Mouse (Mus musculus): ENCODE results near the gene Fam205a1. TPM values are rescaled to one million over a fixed set of nuclear protein-coding genes. Genes with fewer than 3 reads are reported as not detected.
"Not testable (repeated sequence)": the region's sequence is repeated elsewhere in the genome, so short reads cannot be mapped to it uniquely, and the experiment has no call there.

Gene Fam205a1
- not detected for total RNA-seq (2022)

DNA sequence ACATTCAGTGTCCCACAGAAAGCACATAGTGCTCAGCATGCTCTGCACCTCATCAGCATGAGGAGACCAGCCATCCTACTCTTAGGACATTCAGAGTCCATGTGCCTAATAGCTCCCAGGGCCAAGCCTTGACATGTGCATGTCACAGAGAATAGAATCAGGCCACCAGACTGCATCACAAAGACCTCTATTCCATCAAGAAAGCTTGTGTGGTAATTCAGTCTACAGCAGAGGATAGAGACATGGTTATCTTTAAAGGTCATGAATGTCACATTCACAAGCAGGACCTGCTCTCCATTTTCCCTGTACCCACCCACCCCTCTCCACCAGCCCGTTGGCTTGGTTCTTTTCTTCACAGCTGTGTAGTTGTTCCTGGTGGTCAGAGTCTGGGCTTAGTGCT, at the start of gene Fam205a1:
TSS of gene Fam205a1 (minus strand) at position 101 of the 400 bp plus-strand sequence.
- DNase-seq (ENCODE audit: low spot score in 2 of 2), result not testable (repeated sequence)

DNA sequence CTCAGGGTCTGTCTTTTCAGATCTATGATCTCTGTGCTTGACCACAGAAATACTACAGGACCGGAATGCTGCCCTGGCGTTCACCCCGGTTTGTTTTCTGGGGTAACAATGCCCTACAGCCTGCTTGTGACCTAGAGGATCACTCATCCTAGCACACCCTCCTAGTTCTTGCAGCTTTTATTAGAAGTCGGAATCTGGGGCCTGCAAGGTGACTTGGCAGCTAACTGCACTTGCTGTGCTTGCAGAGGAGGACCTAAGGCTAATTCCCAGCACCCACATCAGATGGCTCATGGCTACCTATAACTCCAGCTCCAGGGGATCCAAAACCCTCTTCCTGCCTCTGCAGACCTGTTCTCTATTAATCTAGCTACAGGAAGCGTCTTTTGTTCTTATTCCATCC, 49.0 kb upstream of the Fam205a1 start:
- DNase-seq (ENCODE audit: low spot score in 2 of 2), result no peak

DNA sequence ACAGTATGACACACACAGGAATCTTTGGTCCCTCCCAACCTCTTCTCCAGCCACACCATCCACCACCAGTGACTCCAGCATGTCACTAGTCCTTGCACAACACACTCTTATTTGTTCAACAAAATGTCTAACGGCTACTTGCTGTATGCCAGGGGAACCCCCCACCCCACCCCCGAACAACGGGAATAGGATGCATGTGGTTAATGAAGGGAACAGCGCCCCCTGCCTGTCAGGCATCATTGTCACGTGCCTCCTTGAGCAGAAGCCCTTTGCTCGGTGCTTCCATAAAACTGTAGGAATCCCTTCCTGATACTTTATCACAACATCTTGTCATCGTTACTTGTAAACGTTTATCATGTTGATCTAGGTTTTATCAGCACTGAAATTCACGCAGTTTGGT, 48.5 kb upstream of the Fam205a1 start:
- DNase-seq (ENCODE audit: low spot score in 2 of 2), result no peak

DNA sequence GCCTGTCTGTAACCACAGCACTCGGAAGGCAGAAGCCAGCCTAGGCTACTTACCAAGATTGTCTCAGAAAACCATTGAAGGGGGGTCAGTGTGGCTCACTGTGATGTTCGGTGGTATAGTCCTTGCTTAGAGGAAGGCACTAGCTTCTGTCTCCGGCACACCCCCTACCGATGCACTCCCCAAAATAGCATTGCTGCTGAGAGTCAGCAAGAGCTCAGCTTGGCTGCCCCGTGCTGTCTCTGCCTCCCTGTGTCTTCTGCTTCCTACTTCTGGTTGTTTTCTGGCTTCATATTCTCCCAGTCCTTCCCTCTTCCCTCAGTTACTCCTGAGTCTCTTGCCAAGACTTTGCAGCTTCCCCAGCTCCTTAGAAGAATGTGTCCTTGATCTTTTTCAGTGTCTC, 47.2 kb upstream of the Fam205a1 start:
- no peak for DNase-seq (ENCODE audit: low spot score in 2 of 2)

DNA sequence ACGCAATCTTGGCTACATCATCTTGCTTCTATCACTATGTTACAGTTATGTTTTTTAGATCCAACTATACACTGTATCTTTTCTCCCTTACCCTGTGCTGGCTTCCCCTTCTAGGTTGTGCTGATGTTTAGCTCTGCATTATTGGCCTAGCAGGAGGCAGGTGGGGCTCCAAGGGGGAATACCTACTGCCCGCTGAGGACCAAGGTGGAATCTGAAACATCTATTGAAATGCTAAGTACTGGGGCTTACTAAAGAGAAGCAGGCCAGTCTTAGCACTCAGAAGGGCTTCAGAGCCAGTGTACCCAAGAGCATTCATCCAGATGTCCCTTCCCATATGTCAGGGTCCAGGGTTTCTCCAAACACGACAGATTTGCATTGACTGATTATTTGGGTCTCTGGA, 45.2 kb upstream of the Fam205a1 start:
- DNase-seq (ENCODE audit: low spot score in 2 of 2), result no peak

DNA sequence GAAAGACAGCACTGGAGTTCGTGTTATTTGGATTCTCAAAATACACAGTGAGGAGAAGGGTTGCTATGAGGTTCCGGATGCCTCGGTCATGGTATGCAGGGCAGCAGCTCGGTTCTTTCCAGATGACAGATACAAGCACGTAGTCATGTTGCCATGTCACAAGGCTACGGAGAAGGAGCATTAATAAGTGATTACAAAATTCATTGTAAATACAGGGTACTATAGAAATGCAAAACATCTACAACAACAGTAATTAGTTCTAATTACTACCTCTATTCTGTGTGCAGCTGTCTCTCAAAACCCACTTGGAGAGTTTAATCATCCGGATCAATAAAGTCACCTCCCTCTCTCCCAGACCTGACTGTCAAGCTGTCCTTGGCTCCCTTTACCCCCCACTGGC, 41.4 kb upstream of the Fam205a1 start:
- no peak for DNase-seq (ENCODE audit: low spot score in 2 of 2)

DNA sequence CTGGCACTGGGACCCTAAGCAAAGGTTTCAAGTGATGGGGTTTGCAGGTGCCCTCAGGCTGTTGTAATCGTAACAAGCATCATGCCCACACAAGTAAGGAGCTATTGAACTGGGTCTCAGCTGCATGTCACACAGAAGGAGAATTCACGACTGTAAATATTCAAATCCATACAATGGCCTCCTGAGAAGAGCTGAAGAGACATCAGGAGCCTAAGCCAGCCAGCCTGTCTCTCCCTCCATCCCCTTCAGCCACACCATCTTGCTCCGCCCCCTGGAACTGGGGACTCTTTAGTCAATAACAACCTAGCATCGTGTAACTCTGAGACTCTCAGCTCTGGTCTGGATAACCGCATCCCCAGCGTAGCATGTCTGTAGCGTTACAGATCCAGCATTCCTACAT, 37.5 kb upstream of the Fam205a1 start:
- no peak for DNase-seq (ENCODE audit: low spot score in 2 of 2)

DNA sequence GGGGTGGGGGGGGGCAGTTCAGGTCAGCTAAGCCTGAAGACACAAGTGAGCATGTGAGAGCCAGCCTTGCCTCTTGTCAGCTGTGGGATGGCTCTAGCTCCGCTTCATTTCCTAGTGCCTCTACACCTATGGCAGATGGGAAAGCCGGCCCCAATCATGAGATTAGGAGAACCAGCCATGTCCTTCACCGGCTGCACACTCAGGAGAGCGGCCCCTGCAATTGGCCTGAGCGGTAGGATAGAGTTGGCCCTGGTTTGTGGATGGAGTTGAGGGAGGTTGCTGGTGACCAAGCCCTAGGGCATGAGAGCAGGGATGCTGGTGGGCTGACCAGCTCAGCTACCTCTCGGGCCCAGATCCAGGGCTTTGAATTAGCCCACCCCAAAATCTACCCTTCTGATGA, 35.1 kb upstream of the Fam205a1 start:
- no peak for DNase-seq (ENCODE audit: low spot score in 2 of 2)

DNA sequence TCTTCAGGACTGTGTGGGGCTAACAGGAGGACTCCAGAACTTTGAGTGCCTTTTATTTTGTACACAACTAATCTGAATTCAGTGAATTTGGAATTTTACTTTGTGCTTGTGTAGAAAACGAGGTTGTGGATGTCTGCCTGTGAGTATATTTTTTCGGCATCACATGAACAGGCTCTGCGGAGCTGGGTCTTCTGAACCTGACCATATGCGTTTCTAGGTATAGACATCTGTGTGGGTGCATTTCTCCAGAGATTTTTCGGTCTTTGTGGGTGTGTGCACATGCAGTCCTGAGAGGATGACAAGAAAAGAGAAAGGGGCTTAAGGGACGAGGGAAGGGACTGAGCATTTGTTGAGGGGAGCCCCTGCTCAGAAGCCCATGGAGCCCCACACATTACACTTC, 33.2 kb upstream of the Fam205a1 start:
- no peak for DNase-seq (ENCODE audit: low spot score in 2 of 2)

DNA sequence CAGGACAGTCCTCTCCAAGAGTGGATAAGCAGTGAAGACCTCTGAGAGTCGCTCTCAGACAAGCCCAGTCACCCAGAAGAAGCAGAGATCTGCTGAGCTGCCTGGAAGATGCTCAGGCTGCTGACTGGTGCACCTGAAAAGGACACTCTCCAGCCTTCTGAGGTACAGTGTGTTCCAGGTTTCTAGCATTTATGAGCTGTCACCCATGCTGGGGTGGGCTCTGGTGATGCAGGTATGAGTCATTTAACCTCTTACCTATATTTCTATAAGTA, 26.9 kb upstream of the Fam205a1 start:
- no peak for DNase-seq (ENCODE audit: low spot score in 2 of 2)

DNA sequence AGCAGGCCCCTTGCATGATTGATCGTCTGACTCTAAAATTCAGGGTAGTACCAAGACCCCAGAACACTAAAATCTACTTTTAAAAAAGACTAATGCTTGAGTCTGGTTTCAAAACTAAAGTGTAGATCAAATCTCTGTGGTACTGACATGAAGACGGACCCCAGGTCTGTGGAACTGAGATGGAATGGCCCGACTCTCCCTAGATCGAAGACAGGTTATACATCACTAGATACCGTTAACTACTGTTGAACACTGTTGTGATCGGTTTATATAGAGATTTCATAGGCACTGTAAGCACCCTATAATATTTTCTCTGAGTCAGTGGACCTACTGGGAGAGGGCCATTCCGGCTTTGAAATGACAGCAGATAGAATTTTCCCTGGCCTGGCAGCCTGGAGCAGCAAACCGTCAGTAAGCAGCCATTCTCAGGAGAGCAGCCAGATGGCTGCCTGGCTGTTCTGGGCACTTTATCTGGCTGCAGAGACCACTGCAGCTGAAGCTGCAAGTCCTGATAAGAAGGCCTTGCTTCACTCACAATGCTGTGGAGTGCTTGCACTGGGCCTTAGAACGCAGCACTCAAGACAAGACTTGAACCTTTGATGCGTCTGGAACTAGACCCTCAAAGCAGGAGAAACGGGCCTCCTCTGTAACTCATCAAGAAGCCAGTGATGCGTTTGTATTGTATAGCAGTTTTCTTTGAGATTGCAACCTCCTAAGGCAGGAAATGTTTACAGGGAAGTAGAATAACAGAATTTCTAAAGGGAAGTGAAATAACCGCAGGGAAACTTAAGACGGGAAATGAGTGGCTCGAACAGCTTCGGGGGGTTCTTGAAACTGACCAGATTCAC, 26.4 kb upstream of the Fam205a1 start:
- DNase-seq (ENCODE audit: low spot score in 2 of 2), result no peak

DNA sequence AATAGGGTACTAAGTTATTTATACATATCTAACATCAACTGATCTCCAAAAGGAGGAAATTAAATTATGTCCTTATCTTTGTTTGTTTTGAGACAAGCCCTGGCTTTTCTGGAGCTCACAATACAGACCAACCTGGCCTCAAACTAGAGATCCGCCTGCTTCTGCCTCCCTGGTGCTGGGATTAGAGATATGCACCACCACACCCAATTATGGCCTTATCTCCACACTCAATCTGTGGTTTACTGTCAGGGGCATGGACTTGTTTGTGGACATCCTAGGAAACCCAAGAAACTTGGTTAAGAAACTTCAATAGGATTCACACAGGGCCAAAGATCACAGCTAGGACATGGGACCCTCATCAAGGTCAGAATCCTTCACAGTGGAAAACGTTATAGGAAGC, 24.0 kb upstream of the Fam205a1 start:
- DNase-seq (ENCODE audit: low spot score in 2 of 2), result no peak

DNA sequence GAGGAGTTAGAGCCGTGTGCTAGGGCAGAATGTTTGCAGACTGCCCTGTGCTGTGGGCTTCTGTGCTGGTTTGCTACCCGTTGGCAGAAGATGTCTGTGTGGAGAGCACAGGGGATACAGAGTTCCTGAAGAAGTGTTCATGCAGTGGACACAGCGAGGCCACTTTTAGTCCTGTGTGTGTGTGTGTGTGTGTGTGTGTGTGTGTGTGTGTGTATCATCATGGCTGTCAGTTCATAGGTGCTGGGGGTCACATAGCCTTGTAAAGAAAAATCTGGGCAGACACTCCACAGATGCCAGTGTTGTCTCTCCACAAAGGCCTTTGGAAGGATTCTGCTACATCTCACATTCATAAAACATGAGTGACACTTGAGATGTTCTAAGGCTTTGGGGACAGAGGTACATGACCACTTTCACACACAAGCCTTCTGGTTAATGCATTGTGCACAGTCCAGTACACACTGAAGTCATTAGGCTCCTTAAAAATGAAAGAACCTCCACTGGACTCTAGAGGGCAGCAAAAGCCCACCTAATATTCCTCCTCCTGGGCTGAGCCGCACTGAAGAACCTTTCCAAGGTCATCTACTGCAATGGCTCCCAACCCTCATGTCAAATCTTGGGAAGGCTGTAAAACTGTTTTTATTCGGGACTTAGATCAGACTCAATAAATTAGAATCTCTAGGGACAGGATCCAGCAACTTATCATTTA, 23.1 kb upstream of the Fam205a1 start:
- no peak for DNase-seq (ENCODE audit: low spot score in 2 of 2)

DNA sequence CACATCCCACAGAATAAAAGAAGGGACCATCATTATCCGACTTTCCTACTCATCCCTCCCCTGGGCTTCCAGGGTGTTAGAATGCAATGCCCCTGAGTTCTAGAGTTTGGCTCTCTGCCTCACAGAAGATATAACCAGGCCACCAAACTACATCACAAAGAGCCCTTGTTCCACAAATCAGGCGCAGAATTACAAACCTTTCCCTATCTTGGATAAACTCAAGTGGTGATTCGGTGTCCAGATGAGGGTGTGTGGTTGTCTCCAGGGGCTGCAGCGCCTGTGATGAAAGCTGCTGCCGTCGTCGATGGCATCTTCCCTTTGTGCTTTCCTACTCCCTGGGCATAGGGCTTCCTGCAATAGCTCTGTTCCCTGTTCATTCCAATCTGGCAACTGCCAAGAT, 20.4 kb upstream of the Fam205a1 start, which contains the start of gene Fam205c:
TSS of gene Fam205c (minus strand) at position 101 of the 400 bp plus-strand sequence.
- no peak for DNase-seq (ENCODE audit: low spot score in 2 of 2)

DNA sequence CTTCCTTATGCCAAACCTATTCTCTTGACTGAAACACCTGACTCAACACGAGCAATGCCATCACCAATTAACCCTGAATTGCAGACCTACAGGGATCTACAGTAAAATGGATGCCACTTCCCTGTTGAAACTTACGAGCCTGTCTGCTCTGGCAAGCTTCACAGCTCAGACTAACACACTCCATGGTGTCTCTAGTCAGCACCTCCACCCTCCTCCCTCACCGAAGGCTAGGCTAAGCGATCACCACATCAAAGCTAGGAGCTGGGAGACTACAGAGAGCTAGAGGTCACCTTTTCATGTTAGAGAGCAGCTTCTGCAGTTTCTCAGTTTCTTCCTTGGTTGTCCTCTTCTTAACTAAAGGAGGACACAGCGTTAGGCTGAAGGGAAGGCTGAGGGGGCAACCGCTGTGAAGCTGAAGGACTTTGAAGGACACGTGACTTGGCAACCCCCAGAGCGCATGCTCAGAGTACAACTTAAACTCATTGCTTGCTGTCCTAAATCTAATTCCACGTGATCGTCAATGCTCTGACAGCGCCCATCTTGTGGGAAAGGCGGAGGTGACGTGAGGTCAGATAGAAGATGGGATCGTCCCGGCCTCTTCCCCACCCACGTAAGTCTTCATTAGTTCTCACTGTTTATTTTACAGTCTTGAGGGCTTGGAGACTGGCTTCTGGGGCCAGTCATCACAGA, 19.2 kb upstream of the Fam205a1 start:
- no peak for DNase-seq (ENCODE audit: low spot score in 2 of 2)

DNA sequence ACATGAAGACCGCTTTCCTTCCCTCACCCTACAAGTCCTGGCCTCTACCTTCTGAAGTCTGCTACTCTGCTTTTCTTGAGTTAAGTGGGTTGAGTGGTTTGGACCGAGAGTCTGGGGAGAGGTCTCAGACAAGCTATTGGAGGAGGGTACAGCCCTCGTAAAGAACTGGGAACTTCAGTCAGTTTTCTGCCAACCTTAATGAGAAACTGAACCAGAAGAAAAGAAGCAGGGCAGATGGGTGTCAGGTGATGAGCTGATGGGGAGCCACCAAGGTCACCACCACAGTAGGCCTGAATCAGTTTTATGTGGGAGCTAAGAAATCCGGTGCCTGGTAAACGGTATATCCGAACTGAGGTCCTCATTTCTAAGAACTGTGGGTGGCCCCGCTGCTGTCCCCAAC, 18.5 kb upstream of the Fam205a1 start:
- no peak for DNase-seq (ENCODE audit: low spot score in 2 of 2)

DNA sequence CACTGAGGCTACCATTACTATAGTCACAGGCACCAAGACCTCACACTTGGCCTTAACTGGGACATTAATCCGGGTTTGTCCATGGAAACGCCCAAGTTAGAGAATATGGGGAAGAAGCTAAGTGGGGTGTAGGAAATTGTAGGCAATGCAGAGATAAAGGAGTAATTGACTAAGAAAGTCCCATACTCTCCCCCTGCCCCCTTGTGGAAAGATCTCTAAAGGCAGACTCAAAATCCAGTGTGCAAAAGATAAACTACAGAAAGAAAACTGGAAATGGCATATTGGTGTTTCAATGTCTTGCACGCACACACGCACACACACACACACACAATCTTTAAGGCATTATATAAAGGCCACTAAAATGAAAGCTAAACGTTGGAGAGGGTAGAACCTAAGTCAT, 17.1 kb upstream of the Fam205a1 start:
- no peak for DNase-seq (ENCODE audit: low spot score in 2 of 2)

DNA sequence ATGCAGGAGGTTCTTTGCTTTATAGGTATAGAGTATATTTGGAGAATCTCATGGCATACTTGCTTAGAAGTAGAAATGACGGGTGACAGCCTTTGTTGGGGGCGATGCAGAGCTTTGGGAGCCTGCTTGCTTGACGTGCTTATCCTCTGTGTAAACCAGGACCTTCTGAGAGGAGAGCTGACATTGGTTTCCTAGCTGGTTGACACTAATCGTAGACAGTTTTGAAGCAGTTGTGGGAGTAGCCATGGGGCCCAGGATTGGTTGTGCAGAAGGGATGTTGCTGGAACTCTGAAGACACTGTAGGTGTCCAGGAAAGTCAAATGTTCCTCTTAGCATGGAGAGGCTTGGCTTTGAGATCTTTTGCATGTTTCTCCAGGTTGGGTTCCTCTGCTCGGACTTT, 14.5 kb upstream of the Fam205a1 start:
- DNase-seq (ENCODE audit: low spot score in 2 of 2), result no peak

DNA sequence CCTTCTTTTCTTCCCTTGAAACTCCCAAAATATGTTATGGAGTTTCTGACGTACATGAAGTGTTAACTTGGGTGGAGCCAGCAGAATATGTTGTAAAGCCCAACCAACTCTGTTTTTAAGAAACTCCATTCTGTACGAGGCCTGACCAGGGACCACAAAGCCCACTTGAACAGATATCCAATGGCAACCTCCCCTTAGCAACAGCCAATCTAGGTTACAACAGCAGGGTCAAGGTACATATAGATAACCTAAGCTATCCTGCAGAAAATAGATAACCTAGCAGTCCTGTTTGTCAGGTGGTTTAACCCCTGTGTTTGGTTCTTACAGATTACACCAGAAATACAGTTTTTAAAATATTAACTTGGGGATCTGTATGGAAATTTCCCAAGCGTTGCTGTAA, 13.7 kb upstream of the Fam205a1 start:
- no peak for DNase-seq (ENCODE audit: low spot score in 2 of 2)

DNA sequence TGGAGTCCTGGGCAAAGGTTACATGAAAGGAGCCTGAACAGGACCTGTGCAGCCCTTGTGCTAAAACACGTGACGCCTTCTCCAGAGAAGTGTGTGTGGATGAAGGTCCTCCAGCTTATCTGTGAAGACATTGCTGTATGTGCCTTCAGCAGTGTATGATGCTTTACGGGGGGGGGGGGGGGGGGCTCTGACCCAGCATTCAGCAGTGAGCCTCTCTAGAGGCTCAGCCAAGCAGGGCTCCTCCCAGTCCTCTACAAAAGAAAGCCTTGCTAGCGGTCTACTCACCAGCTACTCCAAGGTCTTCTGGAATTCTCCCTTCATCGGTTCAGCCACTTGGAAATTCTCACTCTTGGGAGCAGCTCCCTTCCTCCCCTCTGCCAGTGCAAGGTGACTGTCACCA, 9.8 kb upstream of the Fam205a1 start:
- DNase-seq (ENCODE audit: low spot score in 2 of 2), result not testable (repeated sequence)

DNA sequence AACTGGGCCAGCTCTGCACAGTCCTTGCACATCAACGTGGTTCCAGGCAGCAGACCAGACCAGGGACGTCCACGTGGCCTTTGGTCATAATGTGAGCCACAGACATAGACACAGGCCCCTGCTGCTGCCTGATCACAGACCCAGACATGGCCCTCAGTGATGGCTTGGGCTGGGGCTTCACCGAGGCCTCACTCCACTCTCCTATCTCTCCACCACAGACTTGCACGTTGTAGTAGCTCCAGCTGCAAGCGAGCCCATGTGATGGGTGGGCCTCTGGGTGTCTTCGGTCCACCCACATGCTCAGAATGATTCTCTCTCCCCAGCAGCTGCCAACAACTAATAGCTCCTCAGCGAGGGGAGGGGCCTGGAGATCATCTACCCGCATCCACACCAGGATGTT, 6.8 kb upstream of the Fam205a1 start:
- not testable (repeated sequence) for DNase-seq (ENCODE audit: low spot score in 2 of 2)

DNA sequence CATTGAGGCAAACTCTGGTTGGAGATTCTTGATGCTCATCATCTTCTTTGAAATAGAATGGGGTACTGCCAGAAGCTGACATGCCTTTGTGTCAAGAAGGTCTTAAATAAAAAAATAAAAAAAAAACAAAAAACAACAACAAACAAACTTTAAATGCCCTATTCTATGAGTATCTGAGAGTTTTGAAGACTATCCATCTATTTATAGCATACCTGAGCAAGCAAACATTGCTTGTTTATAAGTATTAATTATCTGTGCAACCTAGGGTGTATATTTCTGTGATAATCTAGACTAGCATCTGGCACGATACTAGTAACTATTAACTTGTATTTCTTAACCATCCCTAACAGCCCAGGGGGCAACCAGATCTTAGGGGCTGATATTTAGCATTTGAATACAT, 3.0 kb upstream of the Fam205a1 start, which contains the start of gene Gm12394:
TSS of gene Gm12394 (minus strand) at position 101 of the 400 bp plus-strand sequence.
- DNase-seq (ENCODE audit: low spot score in 2 of 2), result not testable (repeated sequence)

Measured in gastrocnemius, adult 8-10 months (tissue).